In the genomic region with DNA sequence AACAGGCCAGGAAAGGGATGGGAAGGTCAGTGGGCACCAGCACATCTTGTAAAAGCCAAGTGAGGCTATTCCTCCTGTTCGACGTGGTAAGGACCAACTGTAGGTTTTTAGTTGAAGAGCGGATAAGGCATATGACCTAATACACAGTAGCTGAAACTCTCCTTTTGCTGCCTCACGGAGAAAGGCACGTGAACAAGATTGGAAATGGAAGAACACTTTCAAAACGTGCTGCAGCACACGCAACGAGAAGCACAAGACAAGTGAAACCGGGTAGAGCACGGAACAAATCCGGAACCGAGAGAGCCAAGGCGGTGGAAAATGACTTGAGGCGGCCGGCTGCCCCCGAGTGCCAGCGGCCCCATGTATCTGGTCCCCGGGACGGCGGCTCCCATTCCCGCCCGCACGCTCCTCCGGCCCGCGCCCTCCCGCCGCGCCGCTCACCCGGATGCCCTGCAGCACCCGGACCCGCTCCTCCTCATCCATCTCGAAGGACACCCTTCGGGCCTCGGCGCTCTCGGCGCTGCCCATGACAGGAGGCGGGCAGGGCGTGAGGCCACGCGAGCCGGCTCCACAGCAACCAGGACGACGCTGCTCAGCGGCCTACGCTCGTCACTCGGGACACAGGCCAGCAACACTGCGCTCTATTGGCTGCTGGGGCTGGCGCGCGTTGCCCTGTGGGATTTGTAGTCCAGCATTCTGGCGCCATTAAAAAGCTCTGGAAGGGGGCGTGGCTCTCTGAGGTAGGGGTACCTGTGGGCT, we compare ENCODE assay signal across 8 mouse cellular contexts. TPM values are rescaled to one million over a fixed set of nuclear protein-coding genes. Genes with fewer than 3 reads are reported as not detected.
DNase-seq lines count a peak whose midpoint lies in the region; ATAC-seq and TF ChIP-seq lines count a peak whose summit lies in the region.

A gene (minus strand): TSS at position 635 of the 759 bp plus-strand sequence.

- H3K4me2 ChIP-seq in hindbrain, postnatal 0 days (ENCODE audit: low read depth, low read length), result peak within 1 kb of the TSS; percentile 72

- no peak for TF ChIP-seq CTCF in gastrocnemius, adult 2 months (IDR thresholded peaks at IDR 0.05)
- no peak for TF ChIP-seq CTCF in hindbrain, postnatal 0 days (IDR thresholded peaks at IDR 0.05; ENCODE audit: low read depth)

- no peaks in the 10 kb centered on the region for H3K9me3 ChIP-seq in hindbrain, postnatal 0 days (ENCODE audit: low read length)
- peaks cover 7% of the 10 kb centered on the region for H3K9me3 ChIP-seq in megakaryocyte, embryonic 14.5 days

- ATAC-seq in hindbrain, postnatal 0 days, result peak; percentile 100

- peak; percentile 64 for DNase-seq in WW6 (ENCODE audit: low read depth, low spot score)
- peak; percentile 88 to 97 for DNase-seq in cerebellum, postnatal 4 days (ENCODE audit: low spot score in 2 of 2)
- peak; percentile 96 for DNase-seq in gastrocnemius, adult 2 months
- DNase-seq in hindbrain, postnatal 0 days (ENCODE audit: low spot score), result peak; percentile 98
- peak; percentile 91 to 93 for DNase-seq in left cerebral cortex, adult 8-10 months (ENCODE audit: low spot score in 2 of 2)
- peak; percentile 98 for DNase-seq in right cerebral cortex, postnatal 10 days (ENCODE audit: low spot score in 2 of 2)
- DNase-seq in urinary bladder, postnatal 25 days (ENCODE audit: low spot score), result peak; percentile 92

- H3K27ac ChIP-seq in gastrocnemius, adult 2 months, result peak within 1 kb of the TSS; percentile 72
- peak within 1 kb of the TSS; percentile 79 for H3K27ac ChIP-seq in hindbrain, postnatal 0 days

- H3K27me3 ChIP-seq in hindbrain, postnatal 0 days (ENCODE audit: insufficient read depth, low read length), result no peaks in the 10 kb centered on the region
- no peaks in the 10 kb centered on the region for H3K27me3 ChIP-seq in megakaryocyte, embryonic 14.5 days (replicated peaks)

- H3K4me1 ChIP-seq in hindbrain, postnatal 0 days (ENCODE audit: insufficient read depth, low read length), result 0 out of 2 replicates have a peak, but pooled peaks cover 4% of the 10 kb centered on the region
- H3K4me1 ChIP-seq in megakaryocyte, embryonic 14.5 days, result peaks cover 58% of the 10 kb centered on the region

- WGBS in hindbrain, postnatal 0 days, result under 1% methylated on average over 56 of the region's 56 CpGs

- peak within 1 kb of the TSS; percentile 65 for H3K9ac ChIP-seq in hindbrain, postnatal 0 days (replicated peaks; ENCODE audit: low read length)

- no peaks in the 10 kb centered on the region for H3K36me3 ChIP-seq in hindbrain, postnatal 0 days (ENCODE audit: insufficient read depth, low read length)
- H3K36me3 ChIP-seq in megakaryocyte, embryonic 14.5 days (replicated peaks; ENCODE audit: low read length), result no peaks in the 10 kb centered on the region

- H3K4me3 ChIP-seq in gastrocnemius, adult 2 months, result peak within 1 kb of the TSS; percentile 82
- H3K4me3 ChIP-seq in hindbrain, postnatal 0 days (ENCODE audit: low read length), result peak within 1 kb of the TSS; percentile 75
- peak within 1 kb of the TSS; percentile 96 for H3K4me3 ChIP-seq in megakaryocyte, embryonic 14.5 days (replicated peaks)

- intact Hi-C loops in gastrocnemius, adult 2 months (cut with DNase I), result loop anchor here (5.0 kb wide), 1 partner anchor 47 kb away; a partner anchor contains a TSS

RNA-seq across cellular contexts. Expression of the gene that starts here (rescaled TPM):
- total RNA-seq in gastrocnemius, adult 2 months (2021), result 1 to 10 TPM; 2.5 TPM
- total RNA-seq in hindbrain, postnatal 0 days (2014; rRNA removed), result 102 and 105 TPM in 2 replicates
- polyA plus RNA-seq in hindbrain, postnatal 0 days (2015; fragmentation: Nextera tagmentation; extraction: Ambion mirVana), result 165 and 180 TPM in 2 replicates
- total RNA-seq in left cerebral cortex, adult 8-10 months (2022), result 10 to 100 TPM; 75.6 to 85.2 (median 78.1) TPM
- polyA plus RNA-seq in megakaryocyte, embryonic 14.5 days (2012; ENCODE audit: insufficient read depth, low replicate concordance), result 31.1 and 42.5 TPM in 2 replicates

Comparison
In these comparisons a context has a peak if more than half of its experiments do, and no peak if none do; other contexts are left out.
1. Peak in every context shown above with its lines: DNase-seq, ATAC-seq, H3K4me3 ChIP-seq and H3K27ac ChIP-seq.
2. RNA of the gene that starts here (total RNA-seq): 102 to 105 TPM in hindbrain, postnatal 0 days and 75.6 to 85.2 TPM in left cerebral cortex, adult 8-10 months; 2.5 TPM in gastrocnemius, adult 2 months; every median in the first group is over 10 times any median in the second.